Mouse (Mus musculus): Measurements from ENCODE around the gene Vti1a. TPM values are rescaled to one million over a fixed set of nuclear protein-coding genes. Genes with fewer than 3 reads are reported as not detected.

The Vti1a gene
- polyA plus RNA-seq (2015; fragmentation: Nextera tagmentation; extraction: Ambion mirVana) = 33.7 and 34.5 TPM in 2 replicates

DNA sequence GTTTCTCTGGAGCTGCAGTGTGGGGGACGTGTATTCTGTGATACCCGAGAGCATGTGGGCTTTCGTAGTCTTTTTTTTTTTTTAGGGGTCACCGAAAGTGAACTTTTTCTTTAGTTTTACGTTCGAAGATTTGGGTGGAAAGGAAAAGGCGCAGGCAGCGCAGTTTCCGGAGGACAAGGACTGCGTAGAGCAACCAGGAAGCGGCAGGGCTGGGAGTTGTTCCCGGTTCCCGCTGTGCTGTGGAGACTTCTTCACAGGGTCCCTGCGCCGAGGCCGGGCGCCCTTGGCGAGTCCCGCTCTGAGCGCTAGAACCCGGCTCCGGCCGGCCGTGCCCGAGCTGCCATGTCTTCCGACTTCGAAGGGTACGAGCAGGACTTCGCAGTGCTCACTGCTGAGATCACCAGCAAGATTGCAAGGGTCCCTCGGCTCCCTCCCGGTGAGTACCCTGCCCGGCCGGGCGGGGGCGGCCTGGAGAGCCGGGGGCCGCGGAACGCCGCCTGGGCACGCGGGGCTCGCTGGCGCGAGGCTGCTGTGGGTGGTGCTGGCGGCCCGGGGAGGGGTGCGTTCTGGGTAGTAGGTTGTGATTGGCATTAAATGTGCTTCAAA, at the start of gene Vti1a:
TSS of gene Vti1a (plus strand) at position 187 of the 606 bp plus-strand sequence.
- under 1% methylated on average over 48 of the region's 48 CpGs for WGBS

DNA sequence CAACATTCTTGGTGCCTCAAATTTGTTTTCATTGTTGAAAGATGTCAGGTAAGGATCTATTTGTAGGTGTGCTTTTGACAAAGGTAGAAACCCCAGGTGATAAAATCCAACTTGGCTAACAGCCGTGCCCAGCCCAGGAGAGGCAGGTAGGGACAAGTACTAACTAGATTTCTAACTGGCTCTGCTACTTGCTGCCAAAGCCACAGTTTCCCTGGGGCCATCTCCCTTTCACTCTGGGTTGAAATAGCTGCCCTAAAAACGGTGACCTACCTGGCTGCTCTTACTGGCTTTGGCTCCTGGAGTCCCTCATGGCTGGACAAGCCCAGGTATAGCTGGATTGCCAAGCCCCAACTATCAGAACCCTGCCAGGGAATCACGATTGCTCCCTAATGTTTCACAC, 49.3 kb upstream of the Vti1a start:
- no peaks in the 10 kb centered on the region for H3K36me3 ChIP-seq
- H3K4me1 ChIP-seq = no peaks in the 10 kb centered on the region
- H3K27ac ChIP-seq (replicated peaks) = no peak overlapping the region
- no peaks in the 10 kb centered on the region for H3K9me3 ChIP-seq (replicated peaks)
- 88% methylated on average over 3 of the region's 3 CpGs for WGBS
- H3K27me3 ChIP-seq (replicated peaks) = no peaks in the 10 kb centered on the region
- no peak overlapping the region for H3K9ac ChIP-seq (replicated peaks)
- no peak overlapping the region for H3K4me3 ChIP-seq (replicated peaks)
- H3K4me2 ChIP-seq = no peak overlapping the region
- no peak for ATAC-seq (ENCODE audit: low FRiP score)

More for the DNA sequence above, at the start of gene Vti1a:
- Histone ChIP-seq H3K4me1 (peaks cover 46% of the 10 kb centered on the region), H3K9me3 (replicated peaks) (no peaks in the 10 kb centered on the region), H3K9ac (replicated peaks) (peak within 1 kb of the TSS; percentile 86), H3K4me3 (replicated peaks) (peak within 1 kb of the TSS; percentile 84), H3K27me3 (replicated peaks) (no peaks in the 10 kb centered on the region), H3K4me2 (peak within 1 kb of the TSS; percentile 90), H3K27ac (replicated peaks) (peak within 1 kb of the TSS; percentile 83), H3K36me3 (peaks cover 9% of the 10 kb centered on the region)
- peak; percentile 94 for ATAC-seq (ENCODE audit: low FRiP score)

DNA sequence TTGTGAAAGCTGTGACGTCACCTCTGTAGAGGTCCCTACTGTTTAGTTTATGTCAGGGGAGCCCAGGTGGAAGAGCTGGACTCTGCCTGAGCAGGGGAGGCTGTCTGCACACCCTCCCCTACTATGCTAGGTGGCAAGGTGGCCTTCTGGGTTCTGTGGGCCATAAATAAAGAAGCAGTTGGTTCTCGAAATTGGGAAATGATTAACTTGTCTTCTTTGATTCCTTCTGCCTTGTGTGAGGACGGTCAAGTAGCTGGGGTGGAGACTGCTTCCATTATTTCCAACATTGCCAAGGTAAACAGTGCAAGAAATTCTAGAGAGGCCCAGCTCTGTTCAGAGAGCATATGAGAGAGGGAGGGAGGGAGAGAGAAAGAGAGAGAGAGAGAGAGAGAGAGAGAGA, 47.9 kb upstream of the Vti1a start:
- Histone ChIP-seq H3K4me1 (no peaks in the 10 kb centered on the region), H3K4me3 (replicated peaks) (no peak overlapping the region), H3K9ac (replicated peaks) (no peak overlapping the region), H3K4me2 (no peak overlapping the region), H3K27me3 (replicated peaks) (no peaks in the 10 kb centered on the region), H3K36me3 (no peaks in the 10 kb centered on the region), H3K27ac (replicated peaks) (no peak overlapping the region), H3K9me3 (replicated peaks) (no peaks in the 10 kb centered on the region)
- ATAC-seq (ENCODE audit: low FRiP score) = no peak
- 67% methylated on average over 3 of the region's 3 CpGs for WGBS

DNA sequence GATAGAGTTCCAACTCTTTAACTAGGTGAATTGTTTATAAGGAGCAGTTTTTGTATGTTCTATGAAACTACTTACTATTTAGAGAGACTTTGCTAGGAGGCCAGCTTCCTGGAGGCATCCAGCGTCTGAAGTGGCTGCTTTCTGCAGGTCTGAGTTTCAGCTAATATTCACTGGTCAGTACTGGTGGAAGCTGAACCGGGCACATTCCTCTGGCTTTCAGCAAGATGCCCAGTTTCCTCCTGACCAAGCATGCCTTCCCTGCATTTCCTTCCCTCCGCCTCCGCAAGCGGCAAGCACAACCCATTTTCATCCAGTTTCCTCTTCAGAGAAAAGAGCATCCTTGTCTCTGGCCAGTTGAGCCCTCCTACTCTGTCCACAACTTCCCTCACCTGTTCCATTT, 47.0 kb upstream of the Vti1a start:
- H3K9me3 ChIP-seq (replicated peaks) = no peaks in the 10 kb centered on the region
- H3K9ac ChIP-seq (replicated peaks) = no peak overlapping the region
- no peak overlapping the region for H3K4me3 ChIP-seq (replicated peaks)
- no peaks in the 10 kb centered on the region for H3K36me3 ChIP-seq
- ATAC-seq (ENCODE audit: low FRiP score) = no peak
- H3K4me2 ChIP-seq = no peak overlapping the region
- no peaks in the 10 kb centered on the region for H3K27me3 ChIP-seq (replicated peaks)
- no peaks in the 10 kb centered on the region for H3K4me1 ChIP-seq
- H3K27ac ChIP-seq (replicated peaks) = no peak overlapping the region
- WGBS = 90% methylated on average over 5 of the region's 5 CpGs

DNA sequence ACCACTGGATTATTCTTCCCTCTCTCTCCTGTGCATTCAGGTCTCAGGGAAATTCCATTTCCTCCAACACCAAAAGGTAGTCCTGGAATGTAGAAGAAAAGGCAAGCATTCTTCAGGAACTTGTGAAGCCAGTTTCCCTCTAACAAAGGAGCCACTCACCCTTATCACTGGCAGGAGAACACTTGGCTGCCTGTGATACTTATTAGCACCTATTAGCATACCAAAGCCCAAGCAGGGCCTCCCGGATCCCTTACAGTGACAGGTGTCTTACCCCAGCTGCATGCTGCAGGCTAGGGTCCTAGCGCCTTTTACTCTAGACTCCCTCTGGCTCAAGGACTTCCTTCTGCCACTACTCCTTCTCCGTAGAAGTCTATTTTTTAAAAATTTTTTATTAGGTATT, 44.6 kb upstream of the Vti1a start:
- no peak overlapping the region for H3K27ac ChIP-seq (replicated peaks)
- no peaks in the 10 kb centered on the region for H3K9me3 ChIP-seq (replicated peaks)
- H3K4me1 ChIP-seq = no peaks in the 10 kb centered on the region
- no peak for ATAC-seq (ENCODE audit: low FRiP score)
- no peaks in the 10 kb centered on the region for H3K27me3 ChIP-seq (replicated peaks)
- H3K4me3 ChIP-seq (replicated peaks) = no peak overlapping the region
- 30% methylated on average over 3 of the region's 3 CpGs for WGBS
- H3K4me2 ChIP-seq = no peak overlapping the region
- no peaks in the 10 kb centered on the region for H3K36me3 ChIP-seq
- no peak overlapping the region for H3K9ac ChIP-seq (replicated peaks)

DNA sequence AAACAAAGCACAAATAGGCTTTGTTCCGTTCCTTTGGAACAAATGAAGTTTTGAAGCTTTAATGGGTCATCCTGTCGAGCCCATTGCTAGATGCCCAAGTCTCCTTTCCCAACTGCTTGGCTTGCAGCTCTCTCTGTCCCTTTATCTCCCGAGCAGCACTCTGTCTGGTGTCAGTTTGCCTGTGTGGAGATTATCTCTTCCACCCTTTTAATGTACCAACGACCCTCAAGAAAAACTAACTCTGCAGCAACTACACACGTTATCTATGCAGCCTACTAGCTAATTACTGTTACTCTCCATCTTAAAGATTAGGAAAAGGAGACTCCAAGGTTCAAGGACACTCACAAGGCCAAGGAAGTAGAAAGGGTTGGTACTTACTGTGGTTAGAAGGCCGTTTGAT, 42.8 kb upstream of the Vti1a start:
- H3K9me3 ChIP-seq (replicated peaks) = no peaks in the 10 kb centered on the region
- no peak overlapping the region for H3K27ac ChIP-seq (replicated peaks)
- WGBS = 87% methylated on average over 6 of the region's 6 CpGs
- ATAC-seq (ENCODE audit: low FRiP score) = no peak
- H3K4me3 ChIP-seq (replicated peaks) = no peak overlapping the region
- H3K4me2 ChIP-seq = no peak overlapping the region
- no peaks in the 10 kb centered on the region for H3K27me3 ChIP-seq (replicated peaks)
- no peaks in the 10 kb centered on the region for H3K4me1 ChIP-seq
- H3K36me3 ChIP-seq = no peaks in the 10 kb centered on the region
- H3K9ac ChIP-seq (replicated peaks) = no peak overlapping the region

DNA sequence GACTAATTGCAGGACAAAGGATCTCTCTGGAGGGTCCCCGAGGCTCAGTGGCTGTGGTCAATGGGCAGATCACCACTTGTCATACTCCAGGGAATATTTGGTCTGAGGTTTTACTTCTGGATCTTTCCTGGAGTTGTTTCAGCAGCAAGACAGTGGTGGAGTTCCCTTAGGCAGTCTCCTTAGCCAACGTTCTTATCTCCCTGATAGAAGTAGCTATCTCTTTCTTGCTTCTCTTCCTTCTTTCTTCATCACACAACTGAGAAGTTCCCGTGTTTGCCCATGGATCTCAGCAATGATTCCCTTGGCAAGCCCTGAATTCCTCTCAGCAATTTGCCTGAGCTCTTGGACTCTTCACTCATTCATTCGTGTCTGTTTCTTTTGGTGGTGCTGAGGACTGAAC, 40.0 kb upstream of the Vti1a start:
- H3K4me2 ChIP-seq = no peak overlapping the region
- no peak overlapping the region for H3K4me3 ChIP-seq (replicated peaks)
- no peak for ATAC-seq (ENCODE audit: low FRiP score)
- no peaks in the 10 kb centered on the region for H3K27me3 ChIP-seq (replicated peaks)
- H3K36me3 ChIP-seq = no peaks in the 10 kb centered on the region
- H3K9ac ChIP-seq (replicated peaks) = no peak overlapping the region
- 82% methylated on average over 4 of the region's 4 CpGs for WGBS
- H3K4me1 ChIP-seq = no peaks in the 10 kb centered on the region
- no peak overlapping the region for H3K27ac ChIP-seq (replicated peaks)
- no peaks in the 10 kb centered on the region for H3K9me3 ChIP-seq (replicated peaks)

DNA sequence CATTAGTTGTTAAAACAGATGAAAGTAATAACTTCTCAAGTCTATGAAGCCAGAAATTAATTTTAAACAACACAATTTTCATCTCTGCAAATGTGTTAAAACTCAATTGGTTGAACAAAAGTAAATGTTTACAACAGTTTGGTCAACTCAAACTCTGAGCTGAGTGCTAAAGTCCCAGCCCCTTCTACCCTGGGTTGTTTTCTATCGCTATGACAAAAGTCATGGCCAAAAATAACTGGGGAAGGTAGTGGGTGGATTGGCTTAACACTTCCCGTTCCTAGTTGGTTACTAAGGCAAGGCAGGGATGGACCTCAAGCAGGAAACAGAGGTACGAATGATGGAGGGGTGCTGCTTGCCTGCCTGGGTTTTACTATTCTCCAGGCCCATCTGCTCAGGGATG, 39.3 kb upstream of the Vti1a start:
- no peak overlapping the region for H3K4me2 ChIP-seq
- H3K9ac ChIP-seq (replicated peaks) = no peak overlapping the region
- no peaks in the 10 kb centered on the region for H3K9me3 ChIP-seq (replicated peaks)
- no peak overlapping the region for H3K27ac ChIP-seq (replicated peaks)
- 91% methylated on average over 3 of the region's 3 CpGs for WGBS
- H3K4me3 ChIP-seq (replicated peaks) = no peak overlapping the region
- ATAC-seq (ENCODE audit: low FRiP score) = no peak
- no peaks in the 10 kb centered on the region for H3K4me1 ChIP-seq
- H3K36me3 ChIP-seq = no peaks in the 10 kb centered on the region
- H3K27me3 ChIP-seq (replicated peaks) = no peaks in the 10 kb centered on the region

DNA sequence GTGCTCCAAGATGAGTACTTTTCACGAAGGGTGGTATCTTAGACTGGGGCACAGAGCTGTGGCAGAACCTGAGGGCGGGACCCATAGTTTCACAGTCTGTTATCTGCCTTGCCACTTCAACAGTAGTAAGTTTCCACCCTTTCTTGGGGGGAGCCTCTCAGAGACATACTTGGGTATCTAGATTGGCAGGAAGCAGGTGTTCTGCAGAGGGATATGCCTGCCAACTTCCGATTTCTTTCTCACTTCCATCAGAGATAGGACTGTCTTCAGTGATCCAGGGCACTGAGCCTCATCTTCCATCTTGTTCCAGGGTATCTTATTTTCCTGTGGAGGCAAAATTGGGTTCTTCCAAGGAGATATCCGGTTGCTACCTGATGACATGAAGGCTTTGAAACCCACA, 32.0 kb upstream of the Vti1a start:
- H3K4me2 ChIP-seq = no peak overlapping the region
- no peaks in the 10 kb centered on the region for H3K27me3 ChIP-seq (replicated peaks)
- H3K4me1 ChIP-seq = no peaks in the 10 kb centered on the region
- H3K9ac ChIP-seq (replicated peaks) = no peak overlapping the region
- 95% methylated on average over 4 of the region's 4 CpGs for WGBS
- no peak overlapping the region for H3K4me3 ChIP-seq (replicated peaks)
- H3K9me3 ChIP-seq (replicated peaks) = no peaks in the 10 kb centered on the region
- H3K36me3 ChIP-seq = peaks cover 7% of the 10 kb centered on the region
- no peak overlapping the region for H3K27ac ChIP-seq (replicated peaks)
- ATAC-seq (ENCODE audit: low FRiP score) = no peak

DNA sequence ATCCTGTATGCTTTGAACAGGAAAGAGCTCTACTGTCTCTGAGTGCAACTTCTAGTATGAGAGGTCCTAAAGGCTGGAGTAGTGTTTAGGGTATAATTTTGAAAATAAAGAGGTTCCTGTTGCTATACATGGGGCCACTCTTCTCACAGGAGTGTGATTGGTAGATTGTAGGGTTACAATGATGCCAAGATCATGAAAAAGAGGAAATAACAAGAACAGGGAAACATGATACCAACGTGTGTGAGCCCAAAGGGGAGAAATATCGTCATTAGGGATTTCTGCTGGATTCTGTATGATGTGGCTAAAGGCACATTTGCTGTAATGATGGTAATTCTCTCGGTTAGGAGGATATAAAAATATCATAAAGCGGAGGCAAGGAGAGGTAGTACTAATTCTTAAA, 30.1 kb upstream of the Vti1a start:
- Histone ChIP-seq H3K4me1 (no peaks in the 10 kb centered on the region), H3K9me3 (replicated peaks) (no peaks in the 10 kb centered on the region), H3K4me2 (no peak overlapping the region), H3K27ac (replicated peaks) (no peak overlapping the region), H3K36me3 (peaks cover 11% of the 10 kb centered on the region), H3K9ac (replicated peaks) (no peak overlapping the region), H3K27me3 (replicated peaks) (no peaks in the 10 kb centered on the region), H3K4me3 (replicated peaks) (no peak overlapping the region)
- WGBS = 87% methylated on average over 4 of the region's 4 CpGs
- no peak for ATAC-seq (ENCODE audit: low FRiP score)

DNA sequence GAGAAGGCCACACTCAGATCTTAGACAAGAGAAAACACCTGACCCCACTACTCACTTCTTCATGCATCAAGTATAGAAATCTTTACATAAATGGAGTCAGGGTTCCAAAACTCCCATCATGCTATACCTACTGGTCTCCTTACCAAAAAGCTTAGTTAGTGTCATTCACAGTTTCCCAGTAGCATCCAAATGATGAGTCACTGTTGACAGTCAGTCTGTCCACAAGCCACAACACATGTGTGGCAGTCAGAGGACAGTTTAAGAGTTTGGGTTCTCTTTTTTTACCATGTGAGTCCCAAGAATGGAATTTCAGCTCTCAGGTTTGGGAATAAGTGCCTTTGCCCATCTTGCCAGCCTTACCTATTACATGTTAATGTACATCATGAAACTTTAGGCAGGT, 27.1 kb upstream of the Vti1a start:
- no peak for ATAC-seq (ENCODE audit: low FRiP score)
- no peak overlapping the region for H3K27ac ChIP-seq (replicated peaks)
- H3K36me3 ChIP-seq = peaks cover 11% of the 10 kb centered on the region
- H3K27me3 ChIP-seq (replicated peaks) = no peaks in the 10 kb centered on the region
- no peak overlapping the region for H3K4me3 ChIP-seq (replicated peaks)
- H3K9me3 ChIP-seq (replicated peaks) = no peaks in the 10 kb centered on the region
- H3K4me2 ChIP-seq = no peak overlapping the region
- H3K9ac ChIP-seq (replicated peaks) = no peak overlapping the region
- no peaks in the 10 kb centered on the region for H3K4me1 ChIP-seq

DNA sequence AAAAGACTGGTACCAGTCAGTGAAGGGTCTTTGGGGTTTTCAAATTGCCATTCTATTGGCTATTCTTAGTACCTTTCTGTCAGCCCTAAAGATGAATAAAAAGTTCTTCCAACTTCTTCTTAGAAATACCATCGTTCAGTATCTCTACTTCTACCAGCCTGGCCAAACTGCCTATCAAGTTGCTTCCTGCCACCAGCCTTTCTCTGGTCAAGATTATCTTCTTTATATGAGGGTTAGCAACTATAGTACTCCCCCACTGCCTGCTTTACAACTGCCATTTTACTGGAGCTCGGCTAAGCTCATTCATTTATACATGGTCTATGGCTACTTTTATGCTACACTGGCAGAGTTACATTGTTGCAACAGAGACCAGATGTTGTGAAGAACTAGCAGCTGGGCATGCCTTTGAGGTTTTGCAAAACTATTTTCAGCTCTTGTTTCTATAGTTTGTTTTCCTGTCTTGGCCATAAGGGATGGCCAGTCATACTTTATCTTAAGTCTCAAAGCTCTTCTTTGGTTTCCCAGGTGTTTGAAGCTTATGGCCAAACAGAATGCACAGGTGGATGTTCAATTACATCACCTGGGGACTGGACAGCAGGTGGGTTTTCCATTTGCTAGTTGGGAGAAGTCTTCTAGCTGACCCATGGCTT, 25.3 kb upstream of the Vti1a start:
- Histone ChIP-seq H3K27ac (replicated peaks) (no peak overlapping the region), H3K27me3 (replicated peaks) (no peaks in the 10 kb centered on the region), H3K4me3 (replicated peaks) (no peak overlapping the region), H3K9me3 (replicated peaks) (no peaks in the 10 kb centered on the region), H3K9ac (replicated peaks) (no peak overlapping the region), H3K4me2 (no peak overlapping the region), H3K36me3 (peaks cover 17% of the 10 kb centered on the region), H3K4me1 (no peaks in the 10 kb centered on the region)
- 92% methylated on average over 2 of the region's 2 CpGs for WGBS
- no peak for ATAC-seq (ENCODE audit: low FRiP score)

Data from neural tube, embryonic 15.5 days (tissue).